Mouse (Mus musculus) neural tube, embryonic 11.5 days (tissue): Measurements from ENCODE around the gene Hoxa7. TPM values are rescaled to one million over a fixed set of nuclear protein-coding genes. Genes with fewer than 3 reads are reported as not detected.
A peak's percentile ranks its signal among the peaks of the same experiment; 100 is the strongest.

Source experiments
- ATAC-seq: fragments of 200-750 bp; cut with Nextera tagmentation; 2 replicates; pipeline ENCODE4 v1.8.0; 2017; ENCODE audit warnings: moderate number of reproducible peaks, mild to moderate bottlenecking, moderate TSS enrichment, moderate library complexity; ENCODE audit not compliant: insufficient read depth, low FRiP score, low TSS enrichment
- DNase-seq: peaks from one replicate; pipeline ENCODE4 v3.0.0-alpha.2; 2015; ENCODE audit warnings: low spot score
- H3K27ac ChIP-seq: fragments of 300-500 bp; sonication (generic); 2 replicates; pipeline ENCODE4 v1.5.1; 2014; ENCODE audit warnings: low read depth, mild to moderate bottlenecking, low read length
- H3K27me3 ChIP-seq: fragments of 300-500 bp; sonication (generic); 2 replicates; pipeline ENCODE4 v1.6.1; 2014; ENCODE audit warnings: mild to moderate bottlenecking, low read length, mixed read lengths; ENCODE audit not compliant: control insufficient read depth, insufficient read depth
- H3K36me3 ChIP-seq: fragments of 300-500 bp; sonication (generic); 2 replicates; pipeline ENCODE4 v1.6.1; 2014; ENCODE audit warnings: mild to moderate bottlenecking, low read length, moderate library complexity, mixed read lengths; ENCODE audit not compliant: control insufficient read depth, insufficient read depth
- H3K4me1 ChIP-seq: fragments of 300-500 bp; sonication (generic); 2 replicates; pipeline ENCODE4 v1.6.1; 2014; ENCODE audit warnings: low read length, mixed read lengths; ENCODE audit not compliant: control insufficient read depth, insufficient read depth
- H3K4me2 ChIP-seq: fragments of 300-500 bp; sonication (generic); 2 replicates; pipeline ENCODE4 v1.6.1; 2014; ENCODE audit warnings: low read depth, mild to moderate bottlenecking, moderate library complexity
- H3K4me3 ChIP-seq: fragments of 300-500 bp; sonication (generic); 2 replicates; pipeline ENCODE4 v1.5.1; 2014; ENCODE audit warnings: low read depth, low read length
- H3K9ac ChIP-seq: fragments of 300-500 bp; sonication (generic); 2 replicates; pipeline ENCODE4 v1.6.1; 2014; ENCODE audit warnings: mild to moderate bottlenecking, low read length
- H3K9me3 ChIP-seq: fragments of 300-500 bp; sonication (generic); 2 replicates; pipeline ENCODE4 v1.6.1; 2016; ENCODE audit warnings: low read length; ENCODE audit not compliant: control insufficient read depth
- WGBS: fragments of 180-500 bp; shearing (Covaris S2); extraction: QIAGEN DNeasy Blood & Tissue Kit; methylation state at CpG from one replicate; pipeline ENCODE4 v1.1.7; 2014; 5-methylcytosine and 5-hydroxymethylcytosine counted together
- polyA plus RNA-seq: library from polyadenylated mRNA; unstranded; fragments of >200 nt; fragmentation: Nextera tagmentation; extraction: Ambion mirVana; gene quantifications from 2 replicates; pipeline ENCODE4 v1.2.1, GENCODE M21; 2014

The Hoxa7 gene
- polyA plus RNA-seq, 1 experiment from 2014 or later: 61.2 TPM

DNA sequence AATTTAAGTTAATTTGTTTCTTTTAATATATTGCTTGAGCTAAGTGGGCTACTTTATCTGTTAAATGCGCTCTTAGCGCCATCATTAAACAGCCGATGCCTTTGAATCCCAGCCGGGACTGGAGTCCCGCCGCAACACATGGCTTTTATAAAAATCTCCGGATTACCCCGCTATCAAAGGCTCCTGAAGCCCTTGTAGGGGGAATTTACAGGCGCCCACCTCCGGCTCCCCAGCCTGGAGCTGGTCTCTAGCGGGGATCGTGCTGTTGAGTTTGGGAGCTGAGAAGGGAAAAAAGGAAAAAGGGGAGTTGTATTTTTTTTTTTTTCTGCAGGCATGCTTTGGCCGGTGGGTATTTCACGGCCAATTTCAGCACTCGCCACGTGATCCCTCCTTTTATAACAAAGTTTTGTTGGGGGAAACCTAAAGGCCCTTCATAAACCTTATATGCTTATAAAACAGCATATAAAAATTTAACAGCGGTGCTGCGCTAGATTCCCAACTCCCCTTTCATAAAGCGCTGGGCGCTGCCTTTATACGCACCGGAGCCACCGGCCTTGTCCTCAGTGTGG lies 22.9 kb upstream of the Hoxa7 start:
- Histone ChIP-seq H3K27ac (peak overlapping the region; percentile 34; the same call in 1 of the 2 replicates), H3K9me3 (no peaks in the 10 kb centered on the region), H3K9ac (peak overlapping the region; percentile 60), H3K27me3 (peaks cover 97% of the 10 kb centered on the region), H3K4me1 (0 out of 2 replicates have a peak, but pooled peaks cover 4% of the 10 kb centered on the region), H3K36me3 (no peaks in the 10 kb centered on the region), H3K4me3 (peak overlapping the region; percentile 40), H3K4me2 (peak overlapping the region; percentile 47)
- no peak for DNase-seq
- ATAC-seq: no peak
- under 1% methylated on average over 23 of the region's 23 CpGs for WGBS

DNA sequence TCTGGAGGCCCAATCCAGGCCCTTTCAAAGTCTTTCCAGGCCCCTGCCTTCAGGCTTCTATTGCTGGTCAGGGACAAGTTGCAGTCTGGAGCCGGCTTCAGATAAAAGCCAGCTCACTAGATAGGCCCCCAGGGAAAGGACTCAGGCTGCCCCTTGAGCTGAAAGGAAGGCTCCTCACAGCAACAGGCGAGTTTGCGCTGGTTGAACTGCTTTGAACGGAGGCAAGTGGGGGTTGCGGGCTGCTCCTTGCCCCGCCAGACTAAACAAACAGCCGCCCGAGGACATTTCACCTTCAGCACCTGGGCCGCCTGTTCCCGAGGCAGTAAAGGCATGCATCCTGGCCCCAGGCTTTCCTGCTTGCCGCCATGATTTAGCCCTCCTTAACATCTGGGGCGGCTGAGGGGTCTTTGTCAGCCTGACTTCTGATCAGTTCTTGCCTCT lies 22.0 kb upstream of the Hoxa7 start:
- 0% methylated on average over 12 of the region's 12 CpGs for WGBS
- H3K9ac ChIP-seq: peak overlapping the region; percentile 60
- peak overlapping the region; percentile 47 for H3K4me2 ChIP-seq
- H3K4me3 ChIP-seq: peak overlapping the region; percentile 40
- DNase-seq (no peak), ATAC-seq (no peak)
- H3K36me3 ChIP-seq: no peaks in the 10 kb centered on the region
- H3K4me1 ChIP-seq: 0 out of 2 replicates have a peak, but pooled peaks cover 4% of the 10 kb centered on the region
- H3K9me3 ChIP-seq: no peaks in the 10 kb centered on the region
- H3K27me3 ChIP-seq: peaks cover 94% of the 10 kb centered on the region
- 0 out of 2 replicates have a peak overlapping the region, but pooled peaks have one; percentile 27 for H3K27ac ChIP-seq

DNA sequence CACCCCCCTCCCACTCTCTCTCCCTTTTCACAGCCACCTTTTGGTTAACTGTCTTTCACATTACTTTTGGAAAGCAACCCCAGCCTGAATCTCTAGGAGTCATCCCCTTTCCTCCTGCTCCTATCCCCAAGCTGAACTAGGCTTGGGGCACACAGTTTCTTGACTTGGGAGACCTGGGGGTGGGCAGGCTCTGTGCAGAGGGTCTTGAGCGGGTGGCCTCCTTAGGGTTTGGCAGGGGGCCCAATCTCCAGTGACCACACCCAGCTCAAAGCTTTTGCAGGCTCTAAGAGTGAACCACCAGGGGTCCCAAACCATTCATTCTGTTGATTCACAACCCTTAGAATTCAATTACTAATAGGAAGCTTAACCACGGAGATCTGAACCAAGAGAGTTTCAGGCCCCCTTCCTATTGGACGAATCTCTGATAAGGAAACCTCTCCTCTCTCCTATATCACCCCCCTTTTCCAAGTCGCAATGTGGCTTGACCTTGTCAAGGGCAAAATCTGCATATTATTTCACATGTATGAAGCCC lies 21.2 kb upstream of the Hoxa7 start:
- no peak for ATAC-seq
- 0 out of 2 replicates have a peak, but pooled peaks cover 4% of the 10 kb centered on the region for H3K4me1 ChIP-seq
- 2% methylated on average over 4 of the region's 4 CpGs for WGBS
- H3K4me3 ChIP-seq: peak overlapping the region; percentile 40
- H3K27ac ChIP-seq: no peak overlapping the region
- peaks cover 89% of the 10 kb centered on the region for H3K27me3 ChIP-seq
- H3K9me3 ChIP-seq: no peaks in the 10 kb centered on the region
- peak overlapping the region; percentile 60 for H3K9ac ChIP-seq
- H3K36me3 ChIP-seq: no peaks in the 10 kb centered on the region
- peak overlapping the region; percentile 47 for H3K4me2 ChIP-seq
- DNase-seq: no peak

DNA sequence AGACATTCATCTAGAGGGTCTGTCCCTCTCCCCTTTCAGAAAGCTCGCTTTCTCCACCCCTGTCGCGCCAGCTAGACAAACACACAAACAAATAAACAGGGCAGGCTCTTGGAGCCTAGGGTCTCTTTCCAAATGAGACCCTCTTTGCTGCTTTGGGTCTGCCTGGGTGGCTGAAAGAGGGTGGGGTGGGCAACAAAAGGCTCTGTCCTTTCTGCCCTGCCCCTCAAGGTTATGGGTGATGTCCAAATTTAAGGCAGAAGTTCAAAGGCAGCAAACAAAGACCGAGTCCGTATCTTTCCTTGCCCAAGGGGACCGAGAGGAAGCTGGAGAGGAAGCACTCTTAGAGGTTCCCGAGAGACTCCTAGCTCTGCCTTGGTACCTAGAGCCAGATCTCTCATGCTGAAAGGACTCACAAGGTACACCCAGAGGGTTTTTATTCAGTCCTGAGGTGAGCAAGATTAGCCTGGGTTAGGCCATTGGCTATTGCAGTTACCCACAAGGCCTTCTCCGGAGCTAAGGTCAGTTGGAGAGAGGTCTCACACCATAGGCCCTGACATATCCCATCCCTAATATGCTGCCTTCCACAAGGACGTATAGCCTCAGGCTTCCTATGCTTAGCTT lies 19.5 kb upstream of the Hoxa7 start:
- WGBS: 0% methylated on average over 9 of the region's 9 CpGs
- Histone ChIP-seq H3K4me2 (peak overlapping the region; percentile 47), H3K9ac (peak overlapping the region; percentile 43; the same call in 1 of the 2 replicates)

DNA sequence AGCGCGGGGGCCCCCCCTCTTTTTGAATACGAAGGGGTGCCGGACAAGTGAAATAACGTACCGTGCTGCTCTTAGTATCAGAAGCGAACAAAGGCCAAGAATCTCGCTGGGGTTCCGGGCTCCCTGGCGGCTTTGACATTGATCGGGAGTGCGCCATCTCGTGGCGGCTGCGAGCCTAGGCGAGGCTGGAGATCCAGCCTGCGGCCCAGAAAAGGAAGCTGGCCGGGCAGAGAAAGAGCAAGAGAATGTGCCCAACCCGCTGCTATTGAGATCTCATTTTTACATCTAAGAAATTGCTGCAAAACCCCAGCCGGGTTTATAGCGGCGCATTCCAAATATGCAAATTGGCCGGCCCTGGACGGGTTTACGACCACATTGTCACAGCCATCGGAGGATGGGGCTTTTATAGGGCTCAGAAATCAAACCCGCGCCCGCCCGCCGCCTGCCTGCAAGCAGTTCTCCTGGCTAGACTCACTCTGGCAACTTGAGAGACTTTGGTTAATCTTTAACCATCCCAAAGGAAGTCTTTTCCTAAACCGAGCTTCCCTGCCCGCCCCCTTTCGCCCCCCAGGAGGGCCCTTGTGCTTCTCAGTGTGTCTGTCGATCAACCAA lies 18.8 kb upstream of the Hoxa7 start, which contains the start of gene Hoxa10:
Hoxa10 (minus strand) TSS at position 466 of the 612 bp plus-strand sequence.
- peak within 1 kb of the TSS; percentile 87 for H3K9ac ChIP-seq
- H3K27ac ChIP-seq: peak within 1 kb of the TSS; percentile 90
- no peaks in the 10 kb centered on the region for H3K36me3 ChIP-seq
- peak within 1 kb of the TSS; percentile 65 for H3K4me3 ChIP-seq
- ATAC-seq (peak; percentile 64), DNase-seq (peak; percentile 91)
- H3K27me3 ChIP-seq: peaks cover 91% of the 10 kb centered on the region
- H3K9me3 ChIP-seq: no peaks in the 10 kb centered on the region
- under 1% methylated on average over 35 of the region's 35 CpGs for WGBS
- H3K4me2 ChIP-seq: peak within 1 kb of the TSS; percentile 47
- no peaks in the 10 kb centered on the region for H3K4me1 ChIP-seq

More for the DNA sequence above, 19.5 kb upstream of the Hoxa7 start:
- Histone ChIP-seq H3K27me3 (peaks cover 91% of the 10 kb centered on the region), H3K36me3 (no peaks in the 10 kb centered on the region), H3K9me3 (no peaks in the 10 kb centered on the region), H3K4me3 (peak overlapping the region; percentile 65; the same call in 1 of the 2 replicates), H3K4me1 (no peaks in the 10 kb centered on the region), H3K27ac (no peak overlapping the region)
- ATAC-seq: no peak
- DNase-seq: no peak

DNA sequence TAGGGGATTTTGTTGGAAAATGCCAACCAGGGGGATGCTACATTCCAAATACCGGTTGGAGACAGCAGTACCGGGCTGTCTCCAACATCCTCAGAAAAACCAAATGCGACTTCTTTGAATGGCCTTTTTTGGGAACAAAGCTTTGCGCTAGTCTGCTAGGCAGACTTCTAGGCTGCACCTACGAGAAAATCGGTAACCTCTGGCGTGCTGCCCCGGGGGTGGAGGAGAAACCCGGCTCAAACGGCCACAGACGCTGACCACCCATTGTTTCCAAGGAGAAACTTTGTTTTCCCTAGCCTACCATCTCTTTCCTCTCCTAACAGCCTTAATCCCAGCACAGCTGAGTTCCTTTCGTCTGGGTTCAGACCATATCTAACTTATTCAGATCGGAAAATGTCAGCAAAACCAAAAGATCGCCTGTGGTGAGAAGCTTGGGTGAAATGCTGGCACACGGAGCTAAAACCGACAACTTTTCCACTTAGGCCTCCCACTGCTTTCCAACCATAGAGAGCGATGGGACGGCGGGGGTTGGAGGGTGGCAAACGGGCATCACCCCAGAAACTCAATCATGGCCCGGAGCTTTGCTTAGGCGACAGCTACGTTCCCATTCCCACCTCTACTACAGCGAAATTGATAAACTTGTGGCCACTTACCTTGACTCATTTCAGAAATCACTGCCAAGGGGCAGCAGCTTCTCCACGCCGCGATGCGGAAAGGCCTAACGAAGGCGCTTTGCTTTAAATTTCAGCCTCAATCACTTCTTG lies 18.2 kb upstream of the Hoxa7 start:
- Histone ChIP-seq H3K9ac (peak overlapping the region; percentile 87), H3K36me3 (no peaks in the 10 kb centered on the region), H3K4me1 (no peaks in the 10 kb centered on the region; the same call in 1 of the 2 replicates), H3K4me3 (peak overlapping the region; percentile 65), H3K27me3 (peaks cover 91% of the 10 kb centered on the region), H3K4me2 (peak overlapping the region; percentile 47), H3K9me3 (no peaks in the 10 kb centered on the region), H3K27ac (peak overlapping the region; percentile 90)
- ATAC-seq (no peak), DNase-seq (peak; percentile 45)
- WGBS: under 1% methylated on average over 30 of the region's 30 CpGs

DNA sequence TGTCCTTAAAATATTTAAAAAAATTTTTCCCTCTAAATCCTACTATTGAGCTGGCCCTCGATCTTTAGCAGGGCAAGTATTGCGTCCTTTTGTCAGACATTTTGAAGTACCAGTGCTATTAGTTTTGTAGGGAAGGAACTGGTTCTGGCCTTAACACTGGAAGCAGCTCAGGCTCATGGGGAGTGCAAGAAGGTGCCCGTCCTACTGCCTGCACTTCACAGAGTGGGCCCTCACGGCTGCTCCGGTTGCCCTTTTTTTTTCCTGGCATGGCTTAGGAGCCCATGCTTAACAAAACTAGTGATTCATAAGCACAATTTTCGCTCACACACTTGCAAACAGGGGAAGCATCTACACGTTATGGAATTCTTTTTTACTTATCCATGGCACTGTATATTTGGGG lies 17.3 kb upstream of the Hoxa7 start:
- DNase-seq: peak; percentile 54
- Histone ChIP-seq H3K9me3 (no peaks in the 10 kb centered on the region), H3K27ac (no peak overlapping the region), H3K27me3 (peaks cover 91% of the 10 kb centered on the region), H3K4me1 (no peaks in the 10 kb centered on the region; the same call in 1 of the 2 replicates), H3K36me3 (no peaks in the 10 kb centered on the region), H3K9ac (peak overlapping the region; percentile 68), H3K4me3 (peak overlapping the region; percentile 65), H3K4me2 (peak overlapping the region; percentile 47)
- no peak for ATAC-seq
- 1% methylated on average over 7 of the region's 7 CpGs for WGBS

DNA sequence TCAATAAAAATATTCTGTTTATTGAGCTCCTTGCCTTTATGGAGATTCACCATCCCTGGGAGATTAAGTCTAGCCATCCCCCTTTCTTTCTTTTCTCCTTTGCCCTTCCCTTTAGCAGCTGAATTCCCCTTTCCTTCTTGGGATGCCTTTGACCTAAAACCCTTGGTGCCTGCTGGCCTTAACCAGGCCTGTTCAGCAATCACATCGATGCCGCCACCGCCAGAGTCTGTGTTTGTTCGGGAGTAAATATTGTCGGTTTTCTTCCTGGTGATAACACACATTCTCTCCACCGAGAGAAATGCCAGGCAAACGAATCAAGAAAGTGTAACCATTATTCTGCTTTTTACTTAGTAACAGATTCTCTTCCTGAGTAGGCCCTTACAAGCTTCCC lies 16.5 kb upstream of the Hoxa7 start:
- H3K4me3 ChIP-seq: peak overlapping the region; percentile 65
- under 1% methylated on average over 7 of the region's 7 CpGs for WGBS
- no peak for DNase-seq

More for the DNA sequence above, 16.5 kb upstream of the Hoxa7 start:
- H3K9ac ChIP-seq: peak overlapping the region; percentile 94
- no peak for ATAC-seq
- H3K27ac ChIP-seq: no peak overlapping the region; the same call in 1 of the 2 replicates
- no peaks in the 10 kb centered on the region for H3K36me3 ChIP-seq
- peak overlapping the region; percentile 57 for H3K4me2 ChIP-seq
- no peaks in the 10 kb centered on the region for H3K9me3 ChIP-seq
- peaks cover 91% of the 10 kb centered on the region for H3K27me3 ChIP-seq
- H3K4me1 ChIP-seq: no peaks in the 10 kb centered on the region; the same call in 1 of the 2 replicates
